Mouse (Mus musculus): ENCODE data around the gene Cep85l. TPM values are rescaled to one million over a fixed set of nuclear protein-coding genes. Genes with fewer than 3 reads are reported as not detected.

Cep85l gene
- total and polyA plus RNA-seq, 3 experiments: 4.3 to 5.7 (median 5.0) TPM

DNA sequence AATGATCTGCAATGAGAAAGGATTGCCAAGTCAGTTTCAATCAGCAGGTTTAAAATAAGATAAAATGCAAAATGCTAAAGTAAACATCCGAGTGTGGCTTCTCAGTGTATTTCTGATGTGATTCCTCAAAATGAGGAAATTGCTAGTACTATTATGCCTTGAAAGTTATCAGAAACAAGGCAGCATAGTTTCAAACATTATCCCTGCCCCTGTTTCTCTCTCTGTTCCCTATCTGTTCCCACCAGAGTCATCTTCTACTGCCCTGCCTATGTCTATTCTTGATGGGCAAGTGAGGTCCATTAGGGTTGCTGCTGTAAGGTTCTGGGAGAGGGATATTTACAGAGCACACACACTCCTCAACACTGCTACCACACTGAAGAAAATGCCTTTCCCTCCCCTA lies 30.5 kb downstream of the Cep85l start:
- TF ChIP-seq POLR2A (IDR thresholded peaks at IDR 0.05; ENCODE audit: low read depth, low read length) (no peak), JUND (conservative IDR thresholded peaks at IDR 0.05; ENCODE audit: low read depth, low read length) (no peak), MYC (IDR thresholded peaks at IDR 0.05; ENCODE audit: low read depth, low read length) (no peak), ZMIZ1 (IDR thresholded peaks at IDR 0.05; ENCODE audit: low read depth, low read length) (no peak), ZC3H11A (IDR thresholded peaks at IDR 0.05; ENCODE audit: low read depth, low read length) (no peak), GABPA (IDR thresholded peaks at IDR 0.05; ENCODE audit: insufficient replicate concordance, low read depth, low read length) (no peak), BHLHE40 (IDR thresholded peaks at IDR 0.05; ENCODE audit: low read depth, low read length) (no peak), NELFE (IDR thresholded peaks at IDR 0.05; ENCODE audit: low read depth, low read length) (no peak), NRF1 (IDR thresholded peaks at IDR 0.05; ENCODE audit: low read depth, low read length) (no peak), MAFK (IDR thresholded peaks at IDR 0.05; ENCODE audit: insufficient replicate concordance, low read length) (no peak), MAX (IDR thresholded peaks at IDR 0.05; ENCODE audit: low read length) (no peak)
- Histone ChIP-seq H3K4me1 (ENCODE audit: control insufficient read depth in 1 of 2, insufficient read depth in 2 of 2) (peaks cover 6 to 45% of the 10 kb centered on the region in 2 experiments), H3K36me3 (replicated peaks in 1 of 2; ENCODE audit: control insufficient read depth in 1 of 2, insufficient read depth in 1 of 2, low read length in 1 of 2) (peaks cover 6 to 29% of the 10 kb centered on the region in 2 experiments), H3K9me3 (replicated peaks; ENCODE audit: low read length) (no peaks in the 10 kb centered on the region), H3K27ac (ENCODE audit: insufficient read depth, low read depth) (0 out of 2 replicates have a peak overlapping the region, but pooled peaks have one; percentile 11), H3K4me3 (replicated peaks in 1 of 3; ENCODE audit: low read depth in 2 of 3, low read length in 2 of 3, poor library complexity in 1 of 3) (no peak overlapping the region), H3K4me2 (ENCODE audit: insufficient read depth, low read depth, poor library complexity, severe bottlenecking) (no peak overlapping the region), H3K9ac (ENCODE audit: insufficient read depth, low read depth) (no peak overlapping the region), H3K27me3 (replicated peaks) (no peaks in the 10 kb centered on the region), H3K79me2 (replicated peaks; ENCODE audit: control insufficient read depth, extremely low read depth, insufficient read depth, poor library complexity, severe bottlenecking) (0 out of 2 replicates have a peak, but pooled peaks cover 4% of the 10 kb centered on the region)
- dilution Hi-C loops (cut with MboI; ENCODE audit: extremely low pct_ligation_motif_present, extremely low pct_unique_long_range_greater_than_20kb, low sequenced_read_pairs): no loop called here
- DNase-seq (ENCODE audit: extremely low read depth): no peak
- in situ Hi-C loops (cut with MboI; ENCODE audit: low pct_ligation_motif_present, low pct_unique_long_range_greater_than_20kb, low sequenced_read_pairs): loop anchor here (5.0 to 10.0 kb wide), 2 partner anchors 178 to 244 kb away; no protein-coding TSS in a partner anchor

DNA sequence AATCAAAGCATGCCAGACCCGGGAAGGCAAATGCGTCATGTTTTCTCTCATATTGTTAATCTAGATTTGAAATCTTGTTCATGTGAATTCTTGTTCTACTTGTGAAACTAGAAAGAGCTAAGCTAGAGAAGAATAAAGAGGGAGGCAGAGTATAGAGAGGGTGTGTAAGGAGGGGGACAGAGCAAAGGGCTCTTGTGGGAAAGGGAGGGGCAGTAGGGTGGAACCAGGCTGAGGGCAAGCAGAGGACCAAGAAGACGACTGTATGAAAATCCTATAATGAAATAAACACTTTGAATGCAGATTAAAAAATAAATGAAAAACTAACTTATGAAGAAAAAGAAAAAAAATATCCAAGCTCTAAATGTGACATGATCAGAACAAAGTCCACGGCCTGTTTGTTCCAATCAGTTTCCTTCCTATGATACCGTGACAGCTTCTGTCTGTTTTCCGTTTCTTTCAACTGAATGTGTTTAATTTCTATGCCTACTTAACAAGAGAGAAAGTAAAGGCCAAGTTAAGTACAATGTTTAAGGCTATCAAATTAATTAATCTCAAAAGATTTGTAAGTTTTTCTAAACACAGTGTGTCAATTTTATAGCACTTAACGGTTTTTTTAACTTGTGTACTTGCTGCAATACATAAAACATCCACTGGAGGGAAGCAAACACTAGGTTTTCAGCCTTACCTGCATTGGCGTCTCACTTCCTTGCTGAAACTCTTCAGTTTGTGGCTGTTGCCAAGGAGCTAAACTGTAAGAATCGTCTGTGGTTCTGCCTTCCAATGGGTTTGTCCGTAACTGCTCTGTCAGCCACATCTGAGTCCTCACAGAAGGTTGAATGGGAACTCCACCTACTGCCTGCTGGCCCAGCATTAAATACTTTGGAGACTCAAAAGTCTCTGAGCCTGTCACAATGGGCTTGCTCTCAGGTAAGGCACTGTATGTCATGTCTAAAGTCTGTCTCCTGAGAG lies 31.7 kb downstream of the Cep85l start:
- H3K4me3 ChIP-seq (replicated peaks in 1 of 3; ENCODE audit: low read depth in 2 of 3, low read length in 2 of 3, poor library complexity in 1 of 3): no peak overlapping the region
- in situ Hi-C loops (cut with MboI; ENCODE audit: low pct_ligation_motif_present, low pct_unique_long_range_greater_than_20kb, low sequenced_read_pairs): loop anchor here (5.0 to 10.0 kb wide), 2 partner anchors 179 to 243 kb away; no protein-coding TSS in a partner anchor

More for the DNA sequence above, 31.7 kb downstream of the Cep85l start:
- Histone ChIP-seq H3K36me3 (replicated peaks in 1 of 2; ENCODE audit: control insufficient read depth in 1 of 2, insufficient read depth in 1 of 2, low read length in 1 of 2) (peaks cover 6 to 26% of the 10 kb centered on the region in 2 experiments), H3K27me3 (replicated peaks) (no peaks in the 10 kb centered on the region), H3K9ac (ENCODE audit: insufficient read depth, low read depth) (no peak overlapping the region), H3K27ac (ENCODE audit: insufficient read depth, low read depth) (no peak overlapping the region), H3K79me2 (replicated peaks; ENCODE audit: control insufficient read depth, extremely low read depth, insufficient read depth, poor library complexity, severe bottlenecking) (peaks cover 9% of the 10 kb centered on the region; the same call in 1 of the 2 replicates), H3K4me1 (ENCODE audit: control insufficient read depth in 1 of 2, insufficient read depth in 2 of 2) (peaks cover 4 to 45% of the 10 kb centered on the region in 2 experiments; a peak in 3 of 4 replicates), H3K9me3 (replicated peaks; ENCODE audit: low read length) (no peaks in the 10 kb centered on the region), H3K4me2 (ENCODE audit: insufficient read depth, low read depth, poor library complexity, severe bottlenecking) (no peak overlapping the region)
- dilution Hi-C loops (cut with MboI; ENCODE audit: extremely low pct_ligation_motif_present, extremely low pct_unique_long_range_greater_than_20kb, low sequenced_read_pairs): no loop called here
- DNase-seq (ENCODE audit: extremely low read depth): peak; percentile 84
- TF ChIP-seq MAZ (IDR thresholded peaks at IDR 0.05; ENCODE audit: low read depth, low read length) (no peak), KAT2A (IDR thresholded peaks at IDR 0.05; ENCODE audit: insufficient replicate concordance, low read length) (no peak), ZNF384 (IDR thresholded peaks at IDR 0.05; ENCODE audit: low read depth, low read length) (peak; percentile 87), TCF12 (IDR thresholded peaks at IDR 0.05; ENCODE audit: low read depth, low read length) (peak; percentile 36; the same call in 1 of the 2 replicates), ETS1 (conservative IDR thresholded peaks at IDR 0.05; ENCODE audit: low read depth, low read length) (no peak), JUND (conservative IDR thresholded peaks at IDR 0.05; ENCODE audit: low read depth, low read length) (peak; percentile 59; the same call in 1 of the 2 replicates), NRF1 (IDR thresholded peaks at IDR 0.05; ENCODE audit: low read depth, low read length) (no peak), SIN3A (IDR thresholded peaks at IDR 0.05; ENCODE audit: low read length) (peak; percentile 72), E2F4 (IDR thresholded peaks at IDR 0.05; ENCODE audit: insufficient replicate concordance, low read depth, low read length) (0 out of 2 replicates have a peak, but pooled peaks have one; percentile 10), CHD2 (IDR thresholded peaks at IDR 0.05; ENCODE audit: low read length) (no peak), USF1 (IDR thresholded peaks at IDR 0.05; ENCODE audit: low read depth, low read length) (no peak), RAD21 (IDR thresholded peaks at IDR 0.05; ENCODE audit: low read depth, low read length) (peak; percentile 100), NELFE (IDR thresholded peaks at IDR 0.05; ENCODE audit: low read depth, low read length) (peak; percentile 33; the same call in 1 of the 2 replicates), MYC (IDR thresholded peaks at IDR 0.05; ENCODE audit: low read depth, low read length) (0 out of 2 replicates have a peak, but pooled peaks have one; percentile 48), BHLHE40 (IDR thresholded peaks at IDR 0.05; ENCODE audit: low read depth, low read length) (no peak), IRF4 (IDR thresholded peaks at IDR 0.05; ENCODE audit: low read depth, low read length) (peak; percentile 71; the same call in 1 of the 2 replicates), ELF1 (IDR thresholded peaks at IDR 0.05; ENCODE audit: low read depth, low read length) (peak; percentile 65), ZC3H11A (IDR thresholded peaks at IDR 0.05; ENCODE audit: low read depth, low read length) (peak; percentile 91), HCFC1 (IDR thresholded peaks at IDR 0.05; ENCODE audit: low read depth, low read length) (peak; percentile 16; the same call in 1 of the 2 replicates), CTCF (conservative IDR thresholded peaks at IDR 0.05 in 1 of 2, IDR thresholded peaks at IDR 0.05 in 1 of 2; ENCODE audit: low read depth in 2 of 2, low read length in 2 of 2) (peak; percentile 83 to 97), SMC3 (IDR thresholded peaks at IDR 0.05; ENCODE audit: low read depth, low read length) (peak; percentile 96)

Measured in CH12.LX (cell line).